Mouse (Mus musculus) midbrain, embryonic 12.5 days (tissue): ENCODE results near the gene Nhsl1. TPM values are rescaled to one million over a fixed set of nuclear protein-coding genes. Genes with fewer than 3 reads are reported as not detected.

Experiments used
- ATAC-seq: fragments of 200-750 bp; cut with Nextera tagmentation; 2 replicates; pipeline ENCODE4 v1.8.0; 2017; ENCODE audit warnings: low read depth, moderate TSS enrichment, moderate library complexity; ENCODE audit not compliant: low FRiP score
- H3K27ac ChIP-seq: fragments of 300-500 bp; sonication (generic); replicated peaks from 2 replicates; pipeline ENCODE4 v1.5.1; 2016; ENCODE audit warnings: mild to moderate bottlenecking
- H3K27me3 ChIP-seq: fragments of 300-500 bp; sonication (generic); 2 replicates; pipeline ENCODE4 v1.6.1; 2016; ENCODE audit warnings: mild to moderate bottlenecking
- H3K36me3 ChIP-seq: fragments of 300-500 bp; sonication (generic); 2 replicates; pipeline ENCODE4 v1.6.1; 2016
- H3K4me1 ChIP-seq: fragments of 300-500 bp; sonication (generic); 2 replicates; pipeline ENCODE4 v1.6.1; 2016
- H3K4me2 ChIP-seq: fragments of 300-500 bp; sonication (generic); replicated peaks from 2 replicates; pipeline ENCODE4 v1.6.1; 2016; ENCODE audit warnings: mild to moderate bottlenecking, moderate library complexity
- H3K4me3 ChIP-seq: fragments of 300-500 bp; sonication (generic); 2 replicates; pipeline ENCODE4 v1.5.1; 2016; ENCODE audit warnings: mild to moderate bottlenecking
- H3K9ac ChIP-seq: fragments of 300-500 bp; sonication (generic); replicated peaks from 2 replicates; pipeline ENCODE4 v1.6.1; 2016; ENCODE audit warnings: mild to moderate bottlenecking, moderate library complexity
- H3K9me3 ChIP-seq: fragments of 300-500 bp; sonication (generic); 2 replicates; pipeline ENCODE4 v1.6.1; 2016; ENCODE audit warnings: mild to moderate bottlenecking
- WGBS: fragments of 180-500 bp; shearing (Covaris S2); methylation state at CpG from one replicate; pipeline ENCODE4 v1.1.7; 2016; 5-methylcytosine and 5-hydroxymethylcytosine counted together
- polyA plus RNA-seq: library from polyadenylated mRNA; unstranded; fragments of >200 nt; fragmentation: Nextera tagmentation; extraction: Ambion mirVana; gene quantifications from 2 replicates; pipeline ENCODE4 v1.2.1, GENCODE M21; 2016

Gene Nhsl1
- polyA plus RNA-seq, 1 experiment from 2014 or later = 14.0 TPM

- Histone ChIP-seq H3K4me1 (peaks cover 26% of the 10 kb centered on the region), H3K27ac (peak overlapping the region; percentile 63), H3K36me3 (no peaks in the 10 kb centered on the region), H3K9ac (no peak overlapping the region), H3K27me3 (peaks cover 17% of the 10 kb centered on the region), H3K4me2 (no peak overlapping the region), H3K4me3 (no peak overlapping the region), H3K9me3 (no peaks in the 10 kb centered on the region)
- ATAC-seq = peak; percentile 78
- 9% methylated on average over 3 of the region's 3 CpGs for WGBS
Measured at GRCm38 (mm10) chr10:18375301-18375700, 56.5 kb downstream of the Nhsl1 start.

- no peak overlapping the region for H3K4me3 ChIP-seq
- H3K36me3 ChIP-seq = no peaks in the 10 kb centered on the region
- H3K4me2 ChIP-seq = no peak overlapping the region
- 0 out of 2 replicates have a peak, but pooled peaks cover 12% of the 10 kb centered on the region for H3K4me1 ChIP-seq
- peaks cover 4% of the 10 kb centered on the region; the same call in 1 of the 2 replicates for H3K27me3 ChIP-seq
- no peak overlapping the region for H3K9ac ChIP-seq
- no peak for ATAC-seq
- H3K9me3 ChIP-seq = no peaks in the 10 kb centered on the region
- H3K27ac ChIP-seq = no peak overlapping the region
- WGBS = 86% methylated on average over 2 of the region's 2 CpGs
Measured at GRCm38 (mm10) chr10:18384766-18385165, 66.0 kb downstream of the Nhsl1 start.

GRCm38 (mm10) chr10:18386224-18386623 lies 67.4 kb downstream of the Nhsl1 start:
- no peak for ATAC-seq
- 61% methylated on average over 7 of the region's 7 CpGs for whole genome bisulfite sequencing
- Histone ChIP-seq H3K27ac (no peak overlapping the region), H3K4me3 (no peak overlapping the region), H3K4me1 (0 out of 2 replicates have a peak, but pooled peaks cover 13% of the 10 kb centered on the region), H3K9me3 (no peaks in the 10 kb centered on the region), H3K27me3 (peaks cover 11% of the 10 kb centered on the region), H3K9ac (no peak overlapping the region), H3K4me2 (no peak overlapping the region), H3K36me3 (no peaks in the 10 kb centered on the region)

- Histone ChIP-seq H3K4me3 (no peak overlapping the region), H3K27me3 (peaks cover 11% of the 10 kb centered on the region), H3K9me3 (no peaks in the 10 kb centered on the region), H3K9ac (no peak overlapping the region), H3K4me2 (no peak overlapping the region), H3K27ac (no peak overlapping the region), H3K4me1 (0 out of 2 replicates have a peak, but pooled peaks cover 13% of the 10 kb centered on the region), H3K36me3 (no peaks in the 10 kb centered on the region)
- 49% methylated on average over 10 of the region's 10 CpGs for WGBS
- ATAC-seq = peak; percentile 62
Measured at GRCm38 (mm10) chr10:18388784-18389575, 70.2 kb downstream of the Nhsl1 start.

GRCm38 (mm10) chr10:18390004-18390403 lies 71.2 kb downstream of the Nhsl1 start:
- no peaks in the 10 kb centered on the region for H3K36me3 ChIP-seq
- ATAC-seq = no peak
- WGBS = 90% methylated on average over 15 of the region's 15 CpGs

GRCm38 (mm10) chr10:18391608-18392007 lies 72.8 kb downstream of the Nhsl1 start:
- no peak overlapping the region for H3K27ac ChIP-seq
- WGBS = 48% methylated on average over 5 of the region's 5 CpGs
- no peak overlapping the region for H3K9ac ChIP-seq
- H3K4me1 ChIP-seq = 0 out of 2 replicates have a peak, but pooled peaks cover 10% of the 10 kb centered on the region
- H3K9me3 ChIP-seq = no peaks in the 10 kb centered on the region
- peaks cover 15% of the 10 kb centered on the region for H3K27me3 ChIP-seq
- H3K36me3 ChIP-seq = no peaks in the 10 kb centered on the region
- ATAC-seq = no peak
- H3K4me2 ChIP-seq = no peak overlapping the region
- H3K4me3 ChIP-seq = no peak overlapping the region

More at GRCm38 (mm10) chr10:18390004-18390403, 71.2 kb downstream of the Nhsl1 start:
- no peak overlapping the region for H3K27ac ChIP-seq
- H3K4me3 ChIP-seq = no peak overlapping the region
- peaks cover 11% of the 10 kb centered on the region for H3K27me3 ChIP-seq
- no peaks in the 10 kb centered on the region for H3K9me3 ChIP-seq
- H3K4me2 ChIP-seq = no peak overlapping the region
- H3K4me1 ChIP-seq = 0 out of 2 replicates have a peak, but pooled peaks cover 13% of the 10 kb centered on the region
- no peak overlapping the region for H3K9ac ChIP-seq

- H3K9me3 ChIP-seq = no peaks in the 10 kb centered on the region
- H3K4me2 ChIP-seq = no peak overlapping the region
- H3K36me3 ChIP-seq = no peaks in the 10 kb centered on the region
- H3K27me3 ChIP-seq = peaks cover 15% of the 10 kb centered on the region
- H3K4me3 ChIP-seq = no peak overlapping the region
- H3K4me1 ChIP-seq = 0 out of 2 replicates have a peak, but pooled peaks cover 10% of the 10 kb centered on the region
- no peak overlapping the region for H3K27ac ChIP-seq
- WGBS = 72% methylated on average over 6 of the region's 6 CpGs
- ATAC-seq = no peak
- no peak overlapping the region for H3K9ac ChIP-seq
Measured at GRCm38 (mm10) chr10:18392268-18392667, 73.5 kb downstream of the Nhsl1 start.

GRCm38 (mm10) chr10:18393740-18394139 lies 75.0 kb downstream of the Nhsl1 start:
- Histone ChIP-seq H3K4me1 (0 out of 2 replicates have a peak, but pooled peaks cover 9% of the 10 kb centered on the region), H3K27ac (no peak overlapping the region), H3K9me3 (no peaks in the 10 kb centered on the region), H3K4me2 (no peak overlapping the region), H3K27me3 (peaks cover 14% of the 10 kb centered on the region), H3K36me3 (no peaks in the 10 kb centered on the region), H3K9ac (no peak overlapping the region), H3K4me3 (no peak overlapping the region)
- ATAC-seq = no peak
- 57% methylated on average over 3 of the region's 3 CpGs for WGBS

- 87% methylated on average over 7 of the region's 7 CpGs for WGBS
- Histone ChIP-seq H3K27me3 (peaks cover 11% of the 10 kb centered on the region), H3K4me3 (no peak overlapping the region), H3K9ac (no peak overlapping the region), H3K27ac (no peak overlapping the region), H3K4me1 (0 out of 2 replicates have a peak, but pooled peaks cover 4% of the 10 kb centered on the region), H3K4me2 (no peak overlapping the region), H3K36me3 (no peaks in the 10 kb centered on the region), H3K9me3 (no peaks in the 10 kb centered on the region)
- ATAC-seq = no peak
Measured at GRCm38 (mm10) chr10:18394270-18394669, 75.5 kb downstream of the Nhsl1 start.

- H3K36me3 ChIP-seq = no peaks in the 10 kb centered on the region
- no peak overlapping the region for H3K9ac ChIP-seq
- no peak for ATAC-seq
- H3K27ac ChIP-seq = no peak overlapping the region
- 82% methylated on average over 7 of the region's 7 CpGs for WGBS
- no peaks in the 10 kb centered on the region for H3K9me3 ChIP-seq
- H3K4me2 ChIP-seq = no peak overlapping the region
- H3K27me3 ChIP-seq = 0 out of 2 replicates have a peak, but pooled peaks cover 4% of the 10 kb centered on the region
- H3K4me3 ChIP-seq = no peak overlapping the region
- H3K4me1 ChIP-seq = no peaks in the 10 kb centered on the region
Measured at GRCm38 (mm10) chr10:18400089-18400644, 81.4 kb downstream of the Nhsl1 start.

- H3K27ac ChIP-seq = no peak overlapping the region
- no peaks in the 10 kb centered on the region for H3K36me3 ChIP-seq
- ATAC-seq = no peak
- H3K4me2 ChIP-seq = no peak overlapping the region
- no peak overlapping the region for H3K9ac ChIP-seq
- H3K27me3 ChIP-seq = peaks cover 5% of the 10 kb centered on the region; the same call in 1 of the 2 replicates
- WGBS = 87% methylated on average over 8 of the region's 8 CpGs
- H3K4me3 ChIP-seq = no peak overlapping the region
- H3K9me3 ChIP-seq = no peaks in the 10 kb centered on the region
- no peaks in the 10 kb centered on the region for H3K4me1 ChIP-seq
Measured at GRCm38 (mm10) chr10:18400998-18401397, 82.2 kb downstream of the Nhsl1 start.

GRCm38 (mm10) chr10:18403992-18404391 lies 85.2 kb downstream of the Nhsl1 start:
- Histone ChIP-seq H3K27ac (no peak overlapping the region), H3K36me3 (no peaks in the 10 kb centered on the region), H3K9ac (no peak overlapping the region), H3K27me3 (peaks cover 13% of the 10 kb centered on the region), H3K4me2 (no peak overlapping the region), H3K4me3 (no peak overlapping the region), H3K4me1 (peaks cover 10% of the 10 kb centered on the region), H3K9me3 (no peaks in the 10 kb centered on the region)
- WGBS = 45% methylated on average over 2 of the region's 2 CpGs
- ATAC-seq = no peak
